Mouse (Mus musculus) left cerebral cortex, postnatal 10 days (tissue): ENCODE results near the gene Pkig. TPM values are rescaled to one million over a fixed set of nuclear protein-coding genes. Genes with fewer than 3 reads are reported as not detected.
"Not testable (repeated sequence)": the region's sequence is repeated elsewhere in the genome, so short reads cannot be mapped to it uniquely, and the experiment has no call there.

Experiments
- DNase-seq, 2 experiments: peaks; one replicate each; pipeline ENCODE4 v3.0.0; 2021 to 2022; ENCODE audit warnings: low spot score in 2 of 2, mixed read lengths in 1 of 2; ENCODE audit errors: extremely low spot score in 1 of 2
- intact Hi-C: fragments of 180-260 bp; cut with DNase I; formaldehyde crosslinking; loops from one replicate; pipeline ENCODE4 v1.15.1; 2025
- total RNA-seq, 2 experiments: library from RNA; stranded (reverse); gene quantifications; 2 replicates each; pipeline ENCODE4 v1.2.3; 2021

The Pkig gene
- 10 to 100 TPM; 95.0 to 98.5 TPM for total RNA-seq

GRCm38 (mm10) chr2:163657975-163658886 lies at the start of gene Pkig:
Pkig (plus strand) TSS chr2:163658386.
- peak; percentile 76 to 94 for DNase-seq
- intact Hi-C loops, result no loop called here

GRCm38 (mm10) chr2:163609281-163609975 lies 48.8 kb upstream of the Pkig start:
- intact Hi-C loops, result no loop called here
- no peak for DNase-seq

- intact Hi-C loops, result no loop called here
- DNase-seq, result no peak
These were observed 47.0 kb upstream of the Pkig start for GRCm38 (mm10) chr2:163611176-163611575.

- intact Hi-C loops, result no loop called here
- no peak for DNase-seq
These were observed 45.0 kb upstream of the Pkig start for GRCm38 (mm10) chr2:163613206-163613605.

- DNase-seq, result no peak
- intact Hi-C loops, result no loop called here
These were observed 44.2 kb upstream of the Pkig start for GRCm38 (mm10) chr2:163613990-163614389.

GRCm38 (mm10) chr2:163615401-163615800 lies 42.8 kb upstream of the Pkig start:
- intact Hi-C loops, result no loop called here
- no peak for DNase-seq

GRCm38 (mm10) chr2:163615906-163616651 lies 42.1 kb upstream of the Pkig start:
- no peak for DNase-seq
- intact Hi-C loops, result no loop called here

GRCm38 (mm10) chr2:163616652-163617227 lies 41.4 kb upstream of the Pkig start:
- no peak for DNase-seq
- intact Hi-C loops, result no loop called here

- no peak for DNase-seq
- intact Hi-C loops, result no loop called here
These were observed 40.8 kb upstream of the Pkig start for GRCm38 (mm10) chr2:163617232-163617863.

- intact Hi-C loops, result no loop called here
- DNase-seq, result no peak
These were observed 40.3 kb upstream of the Pkig start for GRCm38 (mm10) chr2:163617874-163618273.

- intact Hi-C loops, result no loop called here
- no peak for DNase-seq
These were observed 37.7 kb upstream of the Pkig start for GRCm38 (mm10) chr2:163620451-163620850.

- DNase-seq, intact Hi-C loops: not testable (repeated sequence)
These were observed 36.8 kb upstream of the Pkig start for GRCm38 (mm10) chr2:163621401-163621800.

- no peak for DNase-seq
- intact Hi-C loops, result no loop called here
These were observed 27.0 kb upstream of the Pkig start for GRCm38 (mm10) chr2:163631223-163631622.

GRCm38 (mm10) chr2:163631715-163632114 lies 26.5 kb upstream of the Pkig start:
- intact Hi-C loops, result no loop called here
- no peak for DNase-seq

GRCm38 (mm10) chr2:163634211-163634610 lies 24.0 kb upstream of the Pkig start:
- intact Hi-C loops, result no loop called here
- no peak for DNase-seq

GRCm38 (mm10) chr2:163636057-163636456 lies 22.1 kb upstream of the Pkig start:
- intact Hi-C loops, result no loop called here
- no peak for DNase-seq

GRCm38 (mm10) chr2:163637655-163638266 lies 20.4 kb upstream of the Pkig start:
- DNase-seq, result no peak
- intact Hi-C loops, result no loop called here

GRCm38 (mm10) chr2:163640493-163640892 lies 17.7 kb upstream of the Pkig start:
- intact Hi-C loops, result loop anchor here (2.0 kb wide), 1 partner anchor 72 kb away; no protein-coding TSS in a partner anchor
- DNase-seq, result no peak
